Mouse (Mus musculus) kidney, embryonic 16.5 days (tissue): Measurements from ENCODE around the gene Rit1. TPM values are rescaled to one million over a fixed set of nuclear protein-coding genes. Genes with fewer than 3 reads are reported as not detected.

Experiments
- ATAC-seq: fragments of 200-750 bp; cut with Nextera tagmentation; 2 replicates; pipeline ENCODE4 v1.8.0; 2017; ENCODE audit warnings: moderate TSS enrichment; ENCODE audit not compliant: low FRiP score, low TSS enrichment
- H3K27ac ChIP-seq: fragments of 300-500 bp; sonication (generic); 2 replicates; pipeline ENCODE4 v1.5.1; 2014; ENCODE audit warnings: low read length
- H3K27me3 ChIP-seq: fragments of 300-500 bp; sonication (generic); 2 replicates; pipeline ENCODE4 v1.6.1; 2014; ENCODE audit warnings: low read length, control low read depth, mixed read lengths; ENCODE audit not compliant: insufficient read depth
- H3K36me3 ChIP-seq: fragments of 300-500 bp; sonication (generic); 2 replicates; pipeline ENCODE4 v1.6.1; 2014; ENCODE audit warnings: low read length, control low read depth, mixed read lengths; ENCODE audit not compliant: insufficient read depth
- H3K4me1 ChIP-seq: fragments of 300-500 bp; sonication (generic); 2 replicates; pipeline ENCODE4 v1.6.1; 2014; ENCODE audit warnings: low read length, control low read depth, mixed read lengths; ENCODE audit not compliant: insufficient read depth
- H3K4me2 ChIP-seq: fragments of 300-500 bp; sonication (generic); replicated peaks from 2 replicates; pipeline ENCODE4 v1.6.1; 2014; ENCODE audit warnings: low read depth, low read length
- H3K4me3 ChIP-seq: fragments of 300-500 bp; sonication (generic); 2 replicates; pipeline ENCODE4 v1.5.1; 2014; ENCODE audit warnings: mild to moderate bottlenecking, low read length
- H3K9ac ChIP-seq: fragments of 300-500 bp; sonication (generic); replicated peaks from 2 replicates; pipeline ENCODE4 v1.6.1; 2014; ENCODE audit warnings: low read length
- H3K9me3 ChIP-seq: fragments of 300-500 bp; sonication (generic); 2 replicates; pipeline ENCODE4 v1.6.1; 2016; ENCODE audit warnings: low read length, control low read depth
- WGBS: fragments of 180-500 bp; shearing (Covaris S2); extraction: QIAGEN DNeasy Blood & Tissue Kit; methylation state at CpG from one replicate; pipeline ENCODE4 v1.1.7; 2014; 5-methylcytosine and 5-hydroxymethylcytosine counted together
- polyA plus RNA-seq: library from polyadenylated mRNA; unstranded; fragments of >200 nt; fragmentation: Nextera tagmentation; extraction: Ambion mirVana; gene quantifications from 2 replicates; pipeline ENCODE4 v1.2.1, GENCODE M21; 2015

Rit1 gene
- polyA plus RNA-seq = 59.5 and 59.6 TPM in 2 replicates

DNA sequence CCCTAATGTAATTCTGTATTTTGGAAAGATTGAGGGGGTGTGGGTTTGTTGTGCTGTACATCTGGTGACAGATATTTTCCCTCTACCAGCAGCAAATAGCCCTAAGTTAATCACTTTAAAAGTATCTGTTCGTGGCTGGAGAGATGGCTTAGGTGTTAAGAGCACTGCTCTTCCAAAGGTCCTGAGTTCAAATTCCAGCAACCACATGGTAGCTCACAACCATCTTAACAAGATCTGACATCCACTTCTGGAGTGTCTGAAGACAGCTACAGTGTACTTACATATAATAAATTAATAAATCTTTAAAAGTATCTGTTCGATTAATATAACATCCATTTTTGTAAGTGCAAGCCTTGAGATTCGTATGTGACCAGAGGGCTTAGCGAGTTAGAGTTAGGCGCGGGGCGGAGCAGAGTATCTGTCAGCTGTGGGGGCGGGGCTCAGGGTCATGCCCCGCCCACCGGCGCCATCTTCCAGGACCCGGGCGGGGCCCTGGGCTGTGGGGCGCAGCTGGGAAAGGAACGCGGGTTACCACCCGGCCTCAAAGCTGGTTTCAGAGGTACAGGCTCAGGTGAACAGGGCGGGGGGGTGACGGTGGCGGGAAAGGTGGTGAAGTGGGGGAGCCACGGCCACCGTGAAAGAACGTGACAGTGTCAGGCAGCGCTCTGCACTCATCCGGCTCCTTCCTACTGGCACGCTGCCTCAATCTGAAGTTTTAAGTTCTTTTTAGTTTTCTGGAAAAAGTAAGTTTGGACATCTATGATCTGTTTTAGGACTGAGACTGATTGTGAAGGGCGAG lies at the start of gene Rit1:
Gene Rit1, plus strand, starts transcription at position 440 of the 799 bp plus-strand sequence.
- Histone ChIP-seq H3K27ac (peak within 1 kb of the TSS; percentile 73), H3K36me3 (peaks cover 30% of the 10 kb centered on the region), H3K4me1 (peaks cover 20% of the 10 kb centered on the region), H3K4me2 (peak within 1 kb of the TSS; percentile 69), H3K4me3 (peak within 1 kb of the TSS; percentile 84), H3K9ac (peak within 1 kb of the TSS; percentile 81), H3K27me3 (no peaks in the 10 kb centered on the region), H3K9me3 (no peaks in the 10 kb centered on the region)
- 1% methylated on average over 27 of the region's 27 CpGs for WGBS
- ATAC-seq = peak; percentile 96

DNA sequence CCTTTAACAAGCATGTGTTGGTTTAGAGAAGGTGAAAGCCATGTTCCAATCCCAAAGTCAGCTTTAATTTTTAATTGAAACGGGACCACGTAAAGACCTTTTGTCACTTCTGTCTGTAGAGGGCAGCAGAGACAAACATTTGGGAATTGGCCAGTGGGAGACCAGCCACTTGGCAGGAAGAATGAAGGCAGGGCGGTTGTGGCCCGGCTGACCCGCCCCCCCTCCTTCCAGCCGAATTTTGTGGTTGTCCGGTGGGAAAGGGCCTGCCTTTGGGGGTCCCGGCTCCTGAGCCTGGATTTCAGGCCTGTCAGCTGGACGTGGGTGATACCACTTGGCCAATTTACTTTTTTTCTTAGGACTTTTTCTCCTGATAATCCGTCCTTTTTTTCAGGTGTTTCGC lies 39.2 kb upstream of the Rit1 start:
- Histone ChIP-seq H3K9ac (peak overlapping the region; percentile 70), H3K9me3 (no peaks in the 10 kb centered on the region), H3K4me3 (peak overlapping the region; percentile 45), H3K4me1 (0 out of 2 replicates have a peak, but pooled peaks cover 3% of the 10 kb centered on the region), H3K27me3 (no peaks in the 10 kb centered on the region), H3K27ac (no peak overlapping the region), H3K4me2 (peak overlapping the region; percentile 72), H3K36me3 (no peaks in the 10 kb centered on the region)
- ATAC-seq = peak; percentile 81
- 8% methylated on average over 11 of the region's 11 CpGs for WGBS

DNA sequence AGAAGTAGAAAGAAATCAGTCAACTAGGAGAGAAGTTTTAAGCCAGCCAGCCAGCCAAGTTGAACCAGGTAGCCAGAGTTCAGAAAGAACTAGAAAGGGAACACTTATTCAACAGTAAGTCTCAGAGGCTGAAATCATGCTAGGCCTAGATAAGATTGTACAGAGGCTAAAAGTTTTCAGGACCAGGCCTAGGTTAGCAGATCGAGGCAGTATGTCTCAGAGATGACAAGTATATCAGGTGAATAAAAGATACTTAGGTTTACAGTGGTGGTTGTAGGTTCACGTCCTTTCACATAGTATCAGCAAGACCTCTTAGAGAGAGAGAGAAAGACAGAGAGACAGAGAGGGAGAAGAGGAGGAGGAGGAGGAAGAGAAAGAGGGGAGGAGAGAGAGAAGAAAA lies 32.8 kb upstream of the Rit1 start:
- no peak overlapping the region for H3K9ac ChIP-seq
- no peak overlapping the region for H3K27ac ChIP-seq
- ATAC-seq = no peak
- no peak overlapping the region for H3K4me3 ChIP-seq
- no peaks in the 10 kb centered on the region for H3K9me3 ChIP-seq
- peaks cover 12% of the 10 kb centered on the region for H3K36me3 ChIP-seq
- no peak overlapping the region for H3K4me2 ChIP-seq
- WGBS = 90% methylated on average over 2 of the region's 2 CpGs
- no peaks in the 10 kb centered on the region for H3K27me3 ChIP-seq
- H3K4me1 ChIP-seq = peaks cover 10% of the 10 kb centered on the region

GRCm38 (mm10) chr3:88684236-88684979 lies 32.2 kb upstream of the Rit1 start:
- no peaks in the 10 kb centered on the region for H3K27me3 ChIP-seq
- peak overlapping the region; percentile 65 for H3K4me2 ChIP-seq
- peak overlapping the region; percentile 98 for H3K4me3 ChIP-seq
- H3K4me1 ChIP-seq = peaks cover 10% of the 10 kb centered on the region
- ATAC-seq = no peak
- no peaks in the 10 kb centered on the region for H3K9me3 ChIP-seq
- peaks cover 17% of the 10 kb centered on the region for H3K36me3 ChIP-seq
- 70% methylated on average over 6 of the region's 8 CpGs for WGBS
- no peak overlapping the region; the same call in 1 of the 2 replicates for H3K9ac ChIP-seq
- H3K27ac ChIP-seq = peak overlapping the region; percentile 98

DNA sequence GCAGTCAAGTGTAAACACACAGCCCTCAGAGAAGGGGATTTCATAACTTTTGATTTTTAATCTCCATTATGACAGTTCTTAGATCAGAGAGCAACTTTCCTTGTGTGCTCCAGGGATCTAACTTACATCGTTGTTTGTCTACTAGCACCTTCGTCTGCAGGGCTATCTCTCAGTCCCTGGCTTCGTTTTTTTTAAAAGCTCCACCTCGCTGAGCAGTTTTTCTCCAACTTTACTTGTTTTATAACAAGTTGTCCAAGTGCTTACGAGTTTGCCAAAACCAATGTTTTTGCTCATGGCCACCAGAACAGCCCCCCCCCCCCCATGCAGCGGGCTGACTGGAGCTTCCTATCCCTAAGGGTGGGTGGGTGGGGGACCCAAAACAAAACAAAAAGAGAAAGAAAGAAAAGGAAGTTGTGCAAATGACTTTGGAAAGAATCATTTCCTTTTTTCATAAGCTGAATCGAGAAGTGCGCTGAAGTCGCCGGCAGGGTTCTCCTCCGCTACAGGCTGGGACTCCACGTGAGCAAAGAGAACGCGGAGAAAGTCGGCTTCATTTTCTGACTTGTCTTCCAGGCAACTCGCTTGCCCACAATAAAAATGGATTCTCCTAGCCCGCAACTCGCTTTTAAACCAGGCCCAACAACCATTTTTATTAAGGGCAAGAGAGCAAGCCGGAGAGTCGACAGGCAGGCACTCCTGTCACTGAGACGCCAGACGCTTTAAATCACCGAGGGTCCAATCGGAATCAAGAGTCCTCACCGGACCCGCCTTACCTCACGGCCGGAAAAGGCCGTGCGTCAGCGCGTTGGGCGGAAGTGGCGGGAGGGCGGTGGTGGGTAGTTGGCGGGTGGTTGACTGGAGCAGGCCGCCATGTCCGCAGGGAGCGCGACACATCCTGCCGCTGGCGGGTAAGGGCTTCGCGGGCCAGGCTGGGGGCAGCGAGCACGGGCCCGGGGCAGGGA lies 31.4 kb upstream of the Rit1 start, which contains the start of gene Khdc4:
Gene Khdc4, plus strand, starts transcription at position 824 of the 962 bp plus-strand sequence.
- peak within 1 kb of the TSS; percentile 98 for H3K4me3 ChIP-seq

DNA sequence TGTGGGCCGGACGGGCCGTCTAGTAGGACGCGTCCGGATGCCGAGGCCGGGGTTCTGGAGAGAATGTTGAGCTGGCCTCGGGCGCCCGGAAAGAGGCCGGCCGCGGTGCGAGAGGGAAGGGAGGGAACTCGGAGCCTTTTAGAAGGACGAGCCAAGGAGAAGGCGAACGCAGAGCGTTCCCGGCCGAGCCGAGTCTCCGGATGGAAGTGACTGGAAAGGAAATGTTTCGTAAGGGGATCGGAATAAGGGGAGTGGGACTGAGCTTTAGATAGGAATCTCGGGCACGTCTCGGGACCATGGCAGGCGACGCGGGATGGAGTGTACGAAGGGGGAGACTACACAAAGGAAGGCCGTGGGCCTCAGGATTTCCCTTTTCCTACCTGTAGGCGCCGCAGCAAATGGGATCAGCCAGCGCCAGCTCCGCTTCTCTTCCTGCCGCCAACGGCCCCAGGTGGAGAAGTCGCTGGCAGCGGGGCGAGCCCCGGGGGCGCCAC lies 30.6 kb upstream of the Rit1 start:
- WGBS = under 1% methylated on average over 42 of the region's 45 CpGs
- Histone ChIP-seq H3K27me3 (no peaks in the 10 kb centered on the region), H3K36me3 (peaks cover 33% of the 10 kb centered on the region), H3K4me2 (peak overlapping the region; percentile 96), H3K9ac (peak overlapping the region; percentile 98), H3K9me3 (no peaks in the 10 kb centered on the region), H3K4me3 (peak overlapping the region; percentile 98), H3K4me1 (peaks cover 10% of the 10 kb centered on the region), H3K27ac (peak overlapping the region; percentile 98)
- ATAC-seq = peak; percentile 71

More for the DNA sequence above, 31.4 kb upstream of the Rit1 start, which contains the start of gene Khdc4:
- ATAC-seq = peak; percentile 99
- peak within 1 kb of the TSS; percentile 96 for H3K4me2 ChIP-seq
- H3K4me1 ChIP-seq = peaks cover 10% of the 10 kb centered on the region
- no peaks in the 10 kb centered on the region for H3K9me3 ChIP-seq
- H3K36me3 ChIP-seq = peaks cover 26% of the 10 kb centered on the region
- peak within 1 kb of the TSS; percentile 98 for H3K9ac ChIP-seq
- under 1% methylated on average over 47 of the region's 47 CpGs for WGBS
- peak within 1 kb of the TSS; percentile 98 for H3K27ac ChIP-seq
- H3K27me3 ChIP-seq = no peaks in the 10 kb centered on the region

DNA sequence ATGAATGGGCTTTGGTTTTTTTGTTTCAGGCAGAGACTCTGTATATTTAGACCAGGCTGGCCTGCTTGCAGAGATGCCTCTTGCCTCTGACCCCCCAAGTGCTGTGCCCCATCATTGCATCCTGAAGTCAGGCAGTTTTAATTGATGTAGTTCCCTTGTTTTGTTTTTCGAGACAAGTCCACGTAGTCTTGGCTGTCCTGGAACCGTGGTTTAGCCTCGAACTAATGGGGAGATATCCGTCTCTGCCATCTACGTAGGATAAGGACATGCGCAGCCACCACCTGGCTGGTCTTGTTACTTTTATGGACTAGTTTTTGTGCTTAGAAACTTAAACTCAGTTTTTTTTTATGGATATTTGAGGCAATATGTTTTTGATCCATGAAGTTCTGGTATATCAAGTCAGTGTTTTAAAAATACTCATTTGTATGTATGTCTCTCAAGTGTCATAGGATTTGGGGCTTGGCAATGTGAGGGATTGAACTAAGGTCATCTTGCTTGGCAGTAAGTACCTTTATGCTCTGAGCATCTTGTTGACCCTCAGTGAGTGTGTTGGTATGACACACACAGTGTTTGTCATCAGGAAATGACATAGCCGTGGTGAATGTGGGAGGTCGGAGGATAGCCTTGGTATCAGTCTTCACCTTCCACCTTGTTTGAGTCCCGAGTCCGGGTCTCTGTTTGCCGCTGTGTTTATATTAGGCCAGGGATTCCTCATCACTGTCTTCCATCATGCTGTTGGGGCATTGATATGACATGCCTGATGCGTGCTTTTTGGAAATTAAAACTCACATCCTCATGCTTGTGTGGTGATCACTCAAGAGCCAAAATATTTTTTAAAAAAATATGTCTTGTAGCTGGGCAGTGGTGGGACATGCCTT lies 29.7 kb upstream of the Rit1 start:
- Histone ChIP-seq H3K4me2 (peak overlapping the region; percentile 96), H3K27me3 (no peaks in the 10 kb centered on the region), H3K4me3 (peak overlapping the region; percentile 98), H3K4me1 (peaks cover 10% of the 10 kb centered on the region), H3K27ac (peak overlapping the region; percentile 98; the same call in 1 of the 2 replicates), H3K36me3 (peaks cover 41% of the 10 kb centered on the region), H3K9ac (peak overlapping the region; percentile 98), H3K9me3 (no peaks in the 10 kb centered on the region)
- 29% methylated on average over 13 of the region's 13 CpGs for WGBS
- ATAC-seq = no peak

- Histone ChIP-seq H3K27me3 (no peaks in the 10 kb centered on the region), H3K9ac (no peak overlapping the region), H3K4me1 (peaks cover 10% of the 10 kb centered on the region), H3K4me3 (no peak overlapping the region), H3K4me2 (no peak overlapping the region), H3K9me3 (no peaks in the 10 kb centered on the region), H3K27ac (no peak overlapping the region), H3K36me3 (peaks cover 57% of the 10 kb centered on the region)
- WGBS = 93% methylated on average over 5 of the region's 5 CpGs
- ATAC-seq = no peak
Measured at GRCm38 (mm10) chr3:88689079-88689478, 27.6 kb upstream of the Rit1 start.
